15 mouse cellular contexts compared by ENCODE assay signal in the genomic region with DNA sequence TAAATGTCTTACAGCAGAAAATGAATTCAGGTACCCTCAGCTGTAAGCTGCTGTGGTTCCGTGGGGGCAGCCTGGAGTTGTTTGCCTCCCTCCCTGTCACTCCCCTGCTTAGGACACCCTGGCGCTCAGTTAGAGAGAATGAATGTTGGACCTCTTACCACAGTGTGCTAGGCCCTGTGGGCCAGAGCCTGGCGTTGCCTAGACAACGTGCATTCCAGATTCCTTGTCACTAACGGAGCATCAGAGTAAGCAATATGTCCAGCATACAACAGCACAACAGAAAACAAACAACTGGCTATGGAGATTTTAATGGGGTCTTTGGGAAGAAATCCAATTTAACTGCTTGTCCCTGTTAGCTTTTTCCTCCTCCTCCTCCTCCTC. TPM values are rescaled to one million over a fixed set of nuclear protein-coding genes. Genes with fewer than 3 reads are reported as not detected.
DNase-seq lines count a peak whose midpoint lies in the region; ATAC-seq and TF ChIP-seq lines count a peak whose summit lies in the region.
"Had no signal": no experiment of that assay in that cellular context is flagged by ENCODE, and none has a peak within 500 bp of the region (broad histone marks: within the 10 kb centered on the region; RNA-seq: fewer than 3 reads in every experiment).

No protein-coding gene starts in this region.

- H3K27ac ChIP-seq in forebrain, embryonic 10.5 days = peak overlapping the region; percentile 71
- H3K27ac ChIP-seq in forebrain, embryonic 15.5 days (replicated peaks) = no peak overlapping the region
- H3K27ac ChIP-seq in kidney, embryonic 16.5 days (ENCODE audit: low read length) = no peak overlapping the region
- no peak overlapping the region for H3K27ac ChIP-seq in hindbrain, postnatal 0 days
- H3K27ac ChIP-seq: embryonic facial prominence, embryonic 15.5 days had no signal

- H3K4me2 ChIP-seq in forebrain, embryonic 15.5 days (replicated peaks) = no peak overlapping the region
- no peak overlapping the region for H3K4me2 ChIP-seq in kidney, embryonic 16.5 days (replicated peaks; ENCODE audit: low read depth, low read length)
- no peak overlapping the region for H3K4me2 ChIP-seq in hindbrain, postnatal 0 days (ENCODE audit: low read depth, low read length)
- H3K4me2 ChIP-seq: embryonic facial prominence, embryonic 15.5 days had no signal

- H3K4me1 ChIP-seq in forebrain, embryonic 10.5 days = peaks cover 29% of the 10 kb centered on the region
- peaks cover 4% of the 10 kb centered on the region; the same call in 1 of the 2 replicates for H3K4me1 ChIP-seq in forebrain, embryonic 15.5 days
- peaks cover 10% of the 10 kb centered on the region; the same call in 1 of the 2 replicates for H3K4me1 ChIP-seq in kidney, embryonic 16.5 days (ENCODE audit: insufficient read depth, low read length)
- H3K4me1 ChIP-seq in hindbrain, postnatal 0 days (ENCODE audit: insufficient read depth, low read length) = no peaks in the 10 kb centered on the region; the same call in 1 of the 2 replicates

- H3K4me3 ChIP-seq in forebrain, embryonic 10.5 days = no peak overlapping the region
- no peak overlapping the region for H3K4me3 ChIP-seq in forebrain, embryonic 15.5 days
- H3K4me3 ChIP-seq in kidney, embryonic 16.5 days (ENCODE audit: low read length) = no peak overlapping the region
- no peak overlapping the region for H3K4me3 ChIP-seq in hindbrain, postnatal 0 days (ENCODE audit: low read length)
- H3K4me3 ChIP-seq: embryonic facial prominence, embryonic 15.5 days had no signal

- DNase-seq in forebrain, embryonic 10.5 days (ENCODE audit: extremely low spot score, low spot score) = no peak
- peak; percentile 23 for DNase-seq in kidney, postnatal 14 days
- DNase-seq in MN1 (ENCODE audit: low spot score) (peak; percentile 52), adipocyte (ENCODE audit: low spot score) (no peak)
- DNase-seq in hindbrain, postnatal 0 days (ENCODE audit: low spot score) = peak; percentile 54
- no peak for DNase-seq in cerebellum, adult 9-11 months
- DNase-seq: adrenal gland, postnatal 25 days; cerebellum, adult 11 months; heart, adult 18-20 months; kidney, postnatal 36 days; liver, postnatal 0 days had no signal

- 59% methylated on average over 5 of the region's 5 CpGs for WGBS in forebrain, embryonic 10.5 days
- WGBS in forebrain, embryonic 15.5 days = 46% methylated on average over 5 of the region's 5 CpGs
- WGBS in kidney, embryonic 16.5 days = 54% methylated on average over 5 of the region's 5 CpGs
- whole genome bisulfite sequencing in hindbrain, postnatal 0 days = 23% methylated on average over 5 of the region's 5 CpGs

- no peak for TF ChIP-seq CTCF in hindbrain, postnatal 0 days (IDR thresholded peaks at IDR 0.05; ENCODE audit: low read depth)

- no peaks in the 10 kb centered on the region for H3K9me3 ChIP-seq in forebrain, embryonic 10.5 days
- H3K9me3 ChIP-seq in forebrain, embryonic 15.5 days = no peaks in the 10 kb centered on the region
- no peaks in the 10 kb centered on the region for H3K9me3 ChIP-seq in kidney, embryonic 16.5 days (ENCODE audit: low read length)
- H3K9me3 ChIP-seq in hindbrain, postnatal 0 days (ENCODE audit: low read length) = no peaks in the 10 kb centered on the region
- H3K9me3 ChIP-seq: embryonic facial prominence, embryonic 15.5 days had no signal

- no peaks in the 10 kb centered on the region for H3K36me3 ChIP-seq in forebrain, embryonic 10.5 days (replicated peaks)
- H3K36me3 ChIP-seq in forebrain, embryonic 15.5 days = no peaks in the 10 kb centered on the region
- no peaks in the 10 kb centered on the region for H3K36me3 ChIP-seq in kidney, embryonic 16.5 days (ENCODE audit: insufficient read depth, low read length)
- no peaks in the 10 kb centered on the region for H3K36me3 ChIP-seq in hindbrain, postnatal 0 days (ENCODE audit: insufficient read depth, low read length)
- H3K36me3 ChIP-seq: embryonic facial prominence, embryonic 15.5 days had no signal

- no peak overlapping the region for H3K9ac ChIP-seq in forebrain, embryonic 15.5 days (replicated peaks)
- no peak overlapping the region for H3K9ac ChIP-seq in kidney, embryonic 16.5 days (replicated peaks; ENCODE audit: low read length)
- no peak overlapping the region for H3K9ac ChIP-seq in hindbrain, postnatal 0 days (replicated peaks; ENCODE audit: low read length)
- H3K9ac ChIP-seq: embryonic facial prominence, embryonic 15.5 days; liver, postnatal 0 days had no signal

- ATAC-seq in forebrain, embryonic 15.5 days (replicated peaks) = no peak
- ATAC-seq in kidney, embryonic 16.5 days (ENCODE audit: low FRiP score, low TSS enrichment) = no peak
- no peak for ATAC-seq in hindbrain, postnatal 0 days
- ATAC-seq: inflammation-experienced regulatory T-cells, adult 6 months; liver, postnatal 0 days had no signal

- H3K27me3 ChIP-seq in forebrain, embryonic 10.5 days (ENCODE audit: poor library complexity, severe bottlenecking) = no peaks in the 10 kb centered on the region
- H3K27me3 ChIP-seq in forebrain, embryonic 15.5 days = no peaks in the 10 kb centered on the region
- no peaks in the 10 kb centered on the region for H3K27me3 ChIP-seq in kidney, embryonic 16.5 days (ENCODE audit: insufficient read depth, low read length)
- H3K27me3 ChIP-seq in hindbrain, postnatal 0 days (ENCODE audit: insufficient read depth, low read length) = no peaks in the 10 kb centered on the region
- H3K27me3 ChIP-seq: embryonic facial prominence, embryonic 15.5 days had no signal

RNA-seq across cellular contexts. Expression of a gene that starts 27.0 kb away (rescaled TPM):
- 0.11 and 0.16 TPM in 2 replicates for polyA plus RNA-seq in forebrain, embryonic 10.5 days (2016; fragmentation: Nextera tagmentation; extraction: Ambion mirVana)
- 0.65 and 0.89 TPM in 2 replicates for polyA plus RNA-seq in forebrain, embryonic 15.5 days (2015; fragmentation: Nextera tagmentation; extraction: Ambion mirVana)
- polyA plus RNA-seq in kidney, embryonic 16.5 days (2015; fragmentation: Nextera tagmentation; extraction: Ambion mirVana) = 1.8 and 2.3 TPM in 2 replicates
- 1.5 and 3.8 TPM in 2 replicates for total RNA-seq in hindbrain, postnatal 0 days (2014; rRNA removed)
- 4.2 and 4.6 TPM in 2 replicates for polyA plus RNA-seq in hindbrain, postnatal 0 days (2015; fragmentation: Nextera tagmentation; extraction: Ambion mirVana)

RNA-seq across cellular contexts. Expression of a gene that starts 36.7 kb away (rescaled TPM):
- polyA plus RNA-seq in forebrain, embryonic 10.5 days (2016; fragmentation: Nextera tagmentation; extraction: Ambion mirVana) = 15.2 and 17.6 TPM in 2 replicates
- 6.9 and 7.0 TPM in 2 replicates for polyA plus RNA-seq in forebrain, embryonic 15.5 days (2015; fragmentation: Nextera tagmentation; extraction: Ambion mirVana)
- polyA plus RNA-seq in kidney, embryonic 16.5 days (2015; fragmentation: Nextera tagmentation; extraction: Ambion mirVana) = 7.3 and 7.4 TPM in 2 replicates
- total RNA-seq in hindbrain, postnatal 0 days (2014; rRNA removed) = 2.0 and 2.6 TPM in 2 replicates
- 3.6 and 4.8 TPM in 2 replicates for polyA plus RNA-seq in hindbrain, postnatal 0 days (2015; fragmentation: Nextera tagmentation; extraction: Ambion mirVana)

Comparison
In these comparisons a context has a peak if more than half of its experiments do, and no peak if none do; other contexts are left out.
1. DNase-seq: peak in kidney, postnatal 14 days (single experiment), MN1 (single experiment) and hindbrain, postnatal 0 days (single experiment); none in forebrain, embryonic 10.5 days (single experiment), adipocyte (single experiment) and cerebellum, adult 9-11 months (single experiment).